Mouse (Mus musculus) liver, postnatal 0 days (tissue): ENCODE measurements at regions not wholly inside any gene's neighbourhood (a gene's known extent, or its start where the extent isn't known, plus 50 kb on each side); places are given as distances from the start of the nearest gene placed in this dataset.

Experiments
- ATAC-seq: fragments of 200-750 bp; cut with Nextera tagmentation; 2 replicates; pipeline ENCODE4 v1.8.0; 2017; ENCODE audit warnings: mild to moderate bottlenecking, moderate library complexity
- DNase-seq: peaks from one replicate; pipeline ENCODE4 v3.0.0-alpha.2; 2016
- H3K27ac ChIP-seq: fragments of 300-500 bp; sonication (generic); 2 replicates; pipeline ENCODE4 v1.5.1; 2014; ENCODE audit warnings: antibody characterized with exemption, moderate library complexity, mild to moderate bottlenecking, low read depth
- H3K27me3 ChIP-seq: fragments of 300-500 bp; sonication (generic); 2 replicates; pipeline ENCODE4 v1.6.1; 2014; ENCODE audit warnings: low read length, control low read depth, mixed read lengths; ENCODE audit not compliant: insufficient read depth
- H3K36me3 ChIP-seq: fragments of 300-500 bp; sonication (generic); replicated peaks from 2 replicates; pipeline ENCODE4 v1.6.1; 2014; ENCODE audit warnings: mild to moderate bottlenecking, control low read depth, low read length, moderate library complexity, mixed read lengths; ENCODE audit not compliant: insufficient read depth
- H3K4me1 ChIP-seq: fragments of 300-500 bp; sonication (generic); 2 replicates; pipeline ENCODE4 v1.6.1; 2014; ENCODE audit warnings: antibody characterized with exemption, mild to moderate bottlenecking, control low read depth; ENCODE audit not compliant: insufficient read depth
- H3K4me2 ChIP-seq: fragments of 300-500 bp; sonication (generic); 2 replicates; pipeline ENCODE4 v1.6.1; 2014; ENCODE audit warnings: low read depth, mild to moderate bottlenecking, low read length, moderate library complexity, mixed read lengths
- H3K4me3 ChIP-seq: fragments of 300-500 bp; sonication (generic); 2 replicates; pipeline ENCODE4 v1.5.1; 2014; ENCODE audit warnings: low read depth, low read length
- H3K9ac ChIP-seq: fragments of 300-500 bp; sonication (generic); replicated peaks from 2 replicates; pipeline ENCODE4 v1.6.1; 2014; ENCODE audit warnings: mild to moderate bottlenecking, moderate library complexity
- H3K9me3 ChIP-seq: fragments of 300-500 bp; sonication (generic); 2 replicates; pipeline ENCODE4 v1.6.1; 2016; ENCODE audit warnings: mild to moderate bottlenecking, control low read depth, low read length, mixed read lengths
- CTCF ChIP-seq: sonication (generic); IDR thresholded peaks from 2 replicates; pipeline ENCODE4 v1.5.1; 2016; ENCODE audit warnings: antibody characterized with exemption, low read depth
- EP300 ChIP-seq: IDR thresholded peaks from 2 replicates; pipeline ENCODE4 v1.6.1; 2016; ENCODE audit warnings: antibody characterized with exemption, low read depth, mild to moderate bottlenecking
- WGBS: fragments of 180-500 bp; shearing (Covaris S2); extraction: QIAGEN DNeasy Blood & Tissue Kit; methylation state at CpG from one replicate; pipeline ENCODE4 v1.1.7; 2014; ENCODE audit not compliant: insufficient replicate concordance; 5-methylcytosine and 5-hydroxymethylcytosine counted together

DNA sequence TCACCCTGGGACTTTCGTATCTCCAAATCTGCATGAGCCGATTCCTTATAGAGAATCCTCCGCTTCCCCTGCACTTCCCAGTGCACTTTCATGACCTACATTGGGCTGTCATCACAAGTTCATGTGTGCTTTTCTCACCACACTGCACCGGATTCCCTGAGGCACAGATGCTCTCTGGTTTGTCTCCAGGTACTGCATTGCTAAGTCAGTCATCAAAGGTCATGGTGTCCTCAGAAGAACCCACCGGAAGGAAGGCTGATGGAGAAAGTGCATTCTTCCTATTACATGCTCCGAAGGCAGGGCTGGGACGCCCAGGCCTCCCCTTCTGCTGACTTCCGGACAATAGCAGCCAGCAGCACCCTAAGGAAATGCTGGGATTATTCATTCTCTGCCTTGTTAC, 116.1 kb upstream of the Aldh1b1 start:
- no peak overlapping the region for H3K4me3 ChIP-seq
- H3K36me3 ChIP-seq: no peaks in the 10 kb centered on the region
- no peak overlapping the region for H3K27ac ChIP-seq
- no peak overlapping the region for H3K9ac ChIP-seq
- H3K27me3 ChIP-seq: no peaks in the 10 kb centered on the region
- no peaks in the 10 kb centered on the region for H3K4me1 ChIP-seq
- no peak for ATAC-seq
- no peak for DNase-seq
- no peak overlapping the region for H3K4me2 ChIP-seq
- H3K9me3 ChIP-seq: no peaks in the 10 kb centered on the region
- no peak for TF ChIP-seq EP300
- TF ChIP-seq CTCF: no peak
- WGBS: 77% methylated on average over 8 of the region's 8 CpGs

DNA sequence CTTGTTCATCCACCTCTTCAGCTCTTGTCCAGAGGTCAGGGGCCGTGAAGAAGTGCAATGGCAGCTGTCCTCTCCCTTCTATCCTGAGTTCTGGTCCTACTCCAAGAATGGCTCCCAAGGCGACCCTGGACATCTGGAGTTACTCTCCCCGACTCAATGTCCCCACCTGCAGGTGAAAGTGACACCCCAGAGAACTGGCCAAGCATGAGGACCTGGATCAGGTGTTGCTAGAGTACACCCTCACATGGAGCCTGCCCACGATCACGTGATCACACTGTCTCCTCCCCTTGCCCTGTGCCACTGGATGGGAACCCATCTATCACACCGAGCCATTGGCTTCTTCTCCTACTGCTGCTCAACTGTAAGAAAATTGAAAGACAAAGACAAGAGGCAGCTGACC, 122.7 kb upstream of the Aldh1b1 start:
- no peak for TF ChIP-seq EP300
- peak; percentile 30 for TF ChIP-seq CTCF
- Histone ChIP-seq H3K4me1 (no peaks in the 10 kb centered on the region), H3K36me3 (no peaks in the 10 kb centered on the region), H3K4me2 (no peak overlapping the region), H3K27ac (no peak overlapping the region), H3K27me3 (no peaks in the 10 kb centered on the region), H3K4me3 (no peak overlapping the region), H3K9me3 (no peaks in the 10 kb centered on the region), H3K9ac (no peak overlapping the region)
- 63% methylated on average over 6 of the region's 6 CpGs for WGBS
- DNase-seq (no peak), ATAC-seq (no peak)

DNA sequence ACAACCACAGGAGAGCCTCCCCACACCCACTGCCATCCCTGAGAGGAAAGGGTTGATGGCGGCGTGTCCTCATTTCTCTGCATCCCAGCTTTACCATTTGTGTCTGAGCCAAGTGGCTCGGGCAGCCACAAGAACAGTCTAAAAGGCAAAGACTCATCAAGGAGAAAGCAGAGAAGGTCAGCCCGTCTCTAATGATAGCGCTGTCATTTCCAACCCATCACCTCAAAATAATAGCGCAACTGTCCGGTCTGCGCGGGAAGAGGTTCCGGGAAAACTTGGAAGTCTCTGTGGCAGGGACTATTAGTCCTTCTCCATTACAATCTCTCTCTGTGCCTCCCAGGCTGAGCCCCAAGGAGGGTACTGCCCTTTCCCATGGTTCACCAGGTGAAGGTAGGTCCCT, 124.5 kb upstream of the Aldh1b1 start:
- DNase-seq (no peak), ATAC-seq (no peak)
- no peak overlapping the region for H3K4me3 ChIP-seq
- H3K4me1 ChIP-seq: no peaks in the 10 kb centered on the region
- no peak for TF ChIP-seq EP300
- no peak for TF ChIP-seq CTCF
- H3K4me2 ChIP-seq: no peak overlapping the region
- H3K27me3 ChIP-seq: no peaks in the 10 kb centered on the region
- H3K9me3 ChIP-seq: no peaks in the 10 kb centered on the region
- 84% methylated on average over 10 of the region's 10 CpGs for WGBS
- H3K27ac ChIP-seq: no peak overlapping the region
- H3K9ac ChIP-seq: no peak overlapping the region
- H3K36me3 ChIP-seq: no peaks in the 10 kb centered on the region

DNA sequence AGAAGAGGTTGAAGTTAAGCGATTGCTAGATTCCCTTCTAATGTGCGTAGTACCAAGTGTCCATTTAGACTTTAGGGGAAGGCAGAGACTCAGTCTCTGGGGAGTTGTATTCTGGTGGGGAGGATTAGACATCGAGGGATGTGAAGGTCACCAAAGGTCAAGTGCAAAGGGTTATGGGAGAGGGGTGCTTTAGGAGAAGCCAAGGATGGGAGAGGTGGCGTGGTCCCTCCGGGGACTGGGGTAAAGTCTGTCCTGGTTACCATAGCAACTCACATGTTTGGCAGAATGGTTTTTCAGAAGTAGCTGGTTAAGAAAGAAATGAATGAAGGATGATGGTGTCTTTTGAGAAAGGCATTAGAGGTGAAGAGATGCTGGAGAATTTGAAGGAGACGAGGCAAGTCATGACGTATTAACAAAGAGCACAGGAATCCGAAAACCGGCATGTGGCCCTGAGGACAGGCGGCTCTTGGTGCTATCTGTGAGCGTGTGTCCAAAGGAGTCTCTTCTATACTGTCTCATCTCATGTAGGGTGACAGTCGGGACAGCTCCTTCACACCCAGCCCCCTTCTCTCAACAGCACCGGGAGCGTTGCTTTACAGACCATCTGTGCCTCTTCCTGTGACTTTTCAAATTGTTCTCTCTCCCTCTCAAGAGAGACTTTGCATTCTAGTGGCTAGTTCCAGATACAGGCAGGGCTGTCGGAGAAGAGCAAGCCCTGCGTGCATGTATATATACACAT, 125.6 kb upstream of the Aldh1b1 start:
- Histone ChIP-seq H3K4me1 (no peaks in the 10 kb centered on the region), H3K4me2 (no peak overlapping the region), H3K9me3 (no peaks in the 10 kb centered on the region), H3K4me3 (no peak overlapping the region), H3K27me3 (no peaks in the 10 kb centered on the region), H3K36me3 (no peaks in the 10 kb centered on the region), H3K27ac (no peak overlapping the region), H3K9ac (no peak overlapping the region)
- 56% methylated on average over 16 of the region's 16 CpGs for WGBS
- no peak for TF ChIP-seq EP300
- no peak for TF ChIP-seq CTCF
- DNase-seq (no peak), ATAC-seq (no peak)

DNA sequence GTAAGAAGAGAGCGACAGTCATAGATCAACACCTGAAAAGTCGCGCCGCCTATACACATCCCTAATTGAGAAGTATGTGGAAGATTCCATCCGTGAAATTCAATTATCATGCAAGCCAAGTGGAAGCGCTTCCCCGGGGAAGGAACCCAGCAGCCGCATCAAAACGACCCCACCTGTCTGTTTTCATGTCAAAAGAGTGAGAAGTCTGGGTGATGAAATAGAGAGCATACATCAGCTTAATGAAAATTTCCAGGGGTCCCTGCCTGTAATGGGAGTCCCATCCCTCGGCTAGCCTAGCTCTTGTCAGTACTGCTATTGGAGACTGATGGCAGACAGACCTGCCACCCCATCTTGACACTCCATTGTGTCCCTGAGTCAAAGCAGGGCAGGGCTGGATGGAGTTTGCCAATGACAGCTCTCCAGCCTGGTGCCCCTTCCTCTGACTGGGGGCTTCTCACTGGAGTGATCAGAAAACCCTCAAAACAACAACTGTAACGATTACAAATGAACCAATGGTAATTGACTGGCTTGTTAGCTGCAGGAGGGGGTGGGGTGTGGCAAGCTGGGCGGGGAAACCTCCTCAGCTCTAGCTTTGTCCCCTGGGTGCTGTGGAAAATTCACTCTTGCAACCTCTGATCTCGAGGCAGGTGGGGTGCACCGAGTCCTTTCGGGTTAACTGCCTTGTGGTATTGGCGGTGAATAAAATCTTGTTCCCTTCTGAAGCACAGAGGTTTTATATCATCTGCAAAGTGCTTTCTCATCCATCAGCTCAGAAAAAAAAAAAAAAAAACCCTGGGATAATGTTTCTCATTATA, 126.4 kb upstream of the Aldh1b1 start:
- DNase-seq: no peak
- Histone ChIP-seq H3K9ac (no peak overlapping the region), H3K27me3 (no peaks in the 10 kb centered on the region), H3K4me2 (no peak overlapping the region), H3K9me3 (no peaks in the 10 kb centered on the region), H3K4me1 (no peaks in the 10 kb centered on the region), H3K36me3 (no peaks in the 10 kb centered on the region), H3K4me3 (no peak overlapping the region), H3K27ac (no peak overlapping the region)
- ATAC-seq: no peak
- WGBS: 60% methylated on average over 16 of the region's 16 CpGs
- TF ChIP-seq CTCF (no peak), EP300 (no peak)

DNA sequence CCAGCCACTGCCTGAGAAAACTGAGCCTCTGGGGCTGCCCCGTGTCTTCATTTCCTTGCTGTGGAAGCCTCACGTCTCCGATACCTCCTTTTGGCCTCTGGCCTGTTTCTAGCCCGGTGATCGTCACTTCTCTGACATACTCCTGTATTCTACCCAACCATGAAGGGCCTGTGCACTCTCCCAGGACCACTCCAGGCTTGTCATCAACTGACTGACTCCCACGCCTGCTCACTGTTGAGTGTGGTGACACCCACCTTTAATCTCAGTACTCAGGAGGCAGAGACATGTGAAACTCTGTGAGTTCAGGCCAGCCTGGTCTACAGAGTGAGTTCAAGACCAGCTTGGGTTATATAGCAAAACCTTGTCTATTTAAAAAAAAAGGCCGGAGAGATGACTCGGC, 132.1 kb upstream of the Shb start:
- ATAC-seq (no peak), DNase-seq (no peak)
- Histone ChIP-seq H3K27me3 (no peaks in the 10 kb centered on the region), H3K4me2 (no peak overlapping the region), H3K4me1 (no peaks in the 10 kb centered on the region), H3K9ac (no peak overlapping the region), H3K4me3 (no peak overlapping the region), H3K36me3 (no peaks in the 10 kb centered on the region), H3K9me3 (no peaks in the 10 kb centered on the region), H3K27ac (no peak overlapping the region)
- TF ChIP-seq CTCF: no peak
- TF ChIP-seq EP300: no peak
- WGBS: 85% methylated on average over 8 of the region's 8 CpGs
